In genomic region chr1:64757254-64757653, GRCm38 (mm10) we compare ENCODE assay signal across 12 mouse cellular contexts. TPM values are rescaled to one million over a fixed set of nuclear protein-coding genes. Genes with fewer than 3 reads are reported as not detected.
A peak's percentile ranks its signal among the peaks of the same experiment; 100 is the strongest.
DNase-seq lines count a peak whose midpoint lies in the region; ATAC-seq and TF ChIP-seq lines count a peak whose summit lies in the region.
"Had no signal": no experiment of that assay in that cellular context is flagged by ENCODE, and none has a peak within 500 bp of the region (broad histone marks: within the 10 kb centered on the region; RNA-seq: fewer than 3 reads in every experiment).

No protein-coding gene starts in this region.

- no peaks in the 10 kb centered on the region for H3K27me3 ChIP-seq in forebrain, postnatal 0 days (ENCODE audit: insufficient read depth, low read length)
- H3K27me3 ChIP-seq in forebrain, embryonic 13.5 days = no peaks in the 10 kb centered on the region
- no peaks in the 10 kb centered on the region for H3K27me3 ChIP-seq in midbrain, postnatal 0 days (ENCODE audit: insufficient read depth, low read length)
- no peaks in the 10 kb centered on the region for H3K27me3 ChIP-seq in midbrain, embryonic 10.5 days (ENCODE audit: low read depth, poor library complexity, severe bottlenecking)
- H3K27me3 ChIP-seq: embryonic facial prominence, embryonic 13.5 days had no signal

- no peaks in the 10 kb centered on the region for H3K4me1 ChIP-seq in forebrain, postnatal 0 days (ENCODE audit: insufficient read depth)
- H3K4me1 ChIP-seq in forebrain, embryonic 13.5 days = no peaks in the 10 kb centered on the region
- no peaks in the 10 kb centered on the region for H3K4me1 ChIP-seq in midbrain, postnatal 0 days (ENCODE audit: insufficient read depth, low read length)
- H3K4me1 ChIP-seq in midbrain, embryonic 10.5 days = peaks cover 4% of the 10 kb centered on the region; the same call in 1 of the 2 replicates

- peak; percentile 36; the same call in 1 of the 2 replicates for ATAC-seq in forebrain, postnatal 0 days
- ATAC-seq in forebrain, embryonic 13.5 days = no peak
- no peak for ATAC-seq in midbrain, postnatal 0 days (ENCODE audit: low FRiP score)

- H3K4me3 ChIP-seq in forebrain, postnatal 0 days (ENCODE audit: low read depth, low read length) = no peak overlapping the region
- H3K4me3 ChIP-seq in forebrain, embryonic 13.5 days = no peak overlapping the region
- H3K4me3 ChIP-seq in midbrain, postnatal 0 days (ENCODE audit: low read depth, low read length) = no peak overlapping the region
- no peak overlapping the region for H3K4me3 ChIP-seq in midbrain, embryonic 10.5 days
- H3K4me3 ChIP-seq in left cerebral cortex, adult 2 months = no peak overlapping the region
- H3K4me3 ChIP-seq: embryonic facial prominence, embryonic 13.5 days had no signal

- intact Hi-C loops in left cerebral cortex, adult 2 months (cut with DNase I) = no loop called here

- no peaks in the 10 kb centered on the region for H3K9me3 ChIP-seq in forebrain, postnatal 0 days (ENCODE audit: low read length)
- H3K9me3 ChIP-seq in forebrain, embryonic 13.5 days (replicated peaks) = no peaks in the 10 kb centered on the region
- H3K9me3 ChIP-seq in midbrain, postnatal 0 days (ENCODE audit: low read length) = no peaks in the 10 kb centered on the region
- no peaks in the 10 kb centered on the region for H3K9me3 ChIP-seq in midbrain, embryonic 10.5 days (replicated peaks)
- H3K9me3 ChIP-seq: embryonic facial prominence, embryonic 13.5 days had no signal

- H3K27ac ChIP-seq in forebrain, postnatal 0 days (ENCODE audit: low read depth, low read length) = no peak overlapping the region
- H3K27ac ChIP-seq in forebrain, embryonic 13.5 days = no peak overlapping the region
- H3K27ac ChIP-seq in midbrain, postnatal 0 days (ENCODE audit: low read depth, low read length) = no peak overlapping the region
- no peak overlapping the region for H3K27ac ChIP-seq in midbrain, embryonic 10.5 days (replicated peaks)
- H3K27ac ChIP-seq in left cerebral cortex, adult 2 months = no peak overlapping the region
- H3K27ac ChIP-seq: hindbrain, embryonic 14.5 days; liver, embryonic 14.5 days had no signal

- TF ChIP-seq CTCF in forebrain, postnatal 0 days (IDR thresholded peaks at IDR 0.05; ENCODE audit: low read depth) = no peak
- TF ChIP-seq CTCF in midbrain, postnatal 0 days (IDR thresholded peaks at IDR 0.05) = no peak
- no peak for TF ChIP-seq CTCF in left cerebral cortex, adult 2 months (IDR thresholded peaks at IDR 0.05)

- no peak overlapping the region for H3K4me2 ChIP-seq in forebrain, postnatal 0 days (ENCODE audit: low read depth)
- H3K4me2 ChIP-seq in forebrain, embryonic 13.5 days = no peak overlapping the region
- no peak overlapping the region for H3K4me2 ChIP-seq in midbrain, postnatal 0 days (ENCODE audit: low read depth, low read length, poor library complexity, severe bottlenecking)
- H3K4me2 ChIP-seq: embryonic facial prominence, embryonic 13.5 days; hindbrain, embryonic 14.5 days had no signal

- 25% methylated on average over 2 of the region's 2 CpGs for whole genome bisulfite sequencing in forebrain, postnatal 0 days
- 35% methylated on average over 2 of the region's 2 CpGs for WGBS in forebrain, embryonic 13.5 days
- WGBS in midbrain, postnatal 0 days = 36% methylated on average over 2 of the region's 2 CpGs
- 18% methylated on average over 2 of the region's 2 CpGs for WGBS in midbrain, embryonic 10.5 days

- DNase-seq in forebrain, postnatal 0 days = no peak
- DNase-seq in midbrain, postnatal 0 days (ENCODE audit: low spot score) = peak; percentile 34
- no peak for DNase-seq in midbrain, embryonic 10.5 days (ENCODE audit: low spot score)
- peak; percentile 71 to 82 for DNase-seq in lung, adult 18-20 months
- peak; percentile 36 to 66 for DNase-seq in urinary bladder, postnatal 36 days (ENCODE audit: low spot score in 2 of 2)
- DNase-seq in thymus, postnatal 10 days (ENCODE audit: low spot score in 2 of 2) = no peak
- no peak for DNase-seq in left cerebral cortex, adult 2 months (ENCODE audit: extremely low spot score in 1 of 2, low spot score in 2 of 2)
- DNase-seq: adrenal gland, postnatal 36 days had no signal

- no peaks in the 10 kb centered on the region for H3K36me3 ChIP-seq in forebrain, postnatal 0 days (ENCODE audit: insufficient read depth)
- no peaks in the 10 kb centered on the region for H3K36me3 ChIP-seq in forebrain, embryonic 13.5 days (ENCODE audit: poor library complexity, severe bottlenecking)
- H3K36me3 ChIP-seq in midbrain, postnatal 0 days (ENCODE audit: insufficient read depth, low read length) = no peaks in the 10 kb centered on the region
- no peaks in the 10 kb centered on the region for H3K36me3 ChIP-seq in midbrain, embryonic 10.5 days
- H3K36me3 ChIP-seq: embryonic facial prominence, embryonic 13.5 days had no signal

- no peak overlapping the region for H3K9ac ChIP-seq in forebrain, postnatal 0 days
- no peak overlapping the region for H3K9ac ChIP-seq in forebrain, embryonic 13.5 days
- no peak overlapping the region for H3K9ac ChIP-seq in midbrain, postnatal 0 days (replicated peaks; ENCODE audit: low read length, poor library complexity, severe bottlenecking)
- H3K9ac ChIP-seq: embryonic facial prominence, embryonic 13.5 days; hindbrain, embryonic 14.5 days; liver, embryonic 14.5 days had no signal

RNA-seq across cellular contexts. Expression of gene Fzd5, which starts 19.7 kb away (rescaled TPM):
- total RNA-seq in forebrain, postnatal 0 days (2014; rRNA removed) = 1.6 and 4.7 TPM in 2 replicates
- 0.21 and 0.35 TPM in 2 replicates for polyA plus RNA-seq in forebrain, postnatal 0 days (2015; fragmentation: Nextera tagmentation; extraction: Ambion mirVana)
- polyA plus RNA-seq in forebrain, embryonic 13.5 days (2015; fragmentation: Nextera tagmentation; extraction: Ambion mirVana) = 0.56 and 0.65 TPM in 2 replicates
- total RNA-seq in midbrain, postnatal 0 days (2014; rRNA removed) = 1.8 and 2.5 TPM in 2 replicates
- 0.40 and 0.86 TPM in 2 replicates for polyA plus RNA-seq in midbrain, postnatal 0 days (2015; fragmentation: Nextera tagmentation; extraction: Ambion mirVana)
- 0.36 and 0.79 TPM in 2 replicates for polyA plus RNA-seq in midbrain, embryonic 10.5 days (2016; fragmentation: Nextera tagmentation; extraction: Ambion mirVana)
- total RNA-seq in left cerebral cortex, adult 2 months (2021) = 1 to 10 TPM in 1 of 2 experiments, under 1 TPM in 1; 0.93 to 1.4 TPM

Comparison
In these comparisons a context has a peak if more than half of its experiments do, and no peak if none do; other contexts are left out.
1. DNase-seq: peak in midbrain, postnatal 0 days (single experiment), lung, adult 18-20 months (2 of 2) and urinary bladder, postnatal 36 days (2 of 2); none in forebrain, postnatal 0 days (single experiment), midbrain, embryonic 10.5 days (single experiment), thymus, postnatal 10 days (0 of 2) and left cerebral cortex, adult 2 months (0 of 2).